Mouse (Mus musculus) cerebellum, adult 18-20 months (tissue): ENCODE measurements around the gene Slc35b2.

ENCODE experiments used
- DNase-seq, 2 experiments: peaks; one replicate each; pipeline ENCODE4 v3.0.0; 2021

Gene Slc35b2

GRCm38 (mm10) chr17:45545278-45545961, 18.3 kb upstream of the Slc35b2 start:
- peak in 1 of 2 experiments; percentile 71 for DNase-seq

GRCm38 (mm10) chr17:45546941-45547340, 16.7 kb upstream of the Slc35b2 start:
- DNase-seq = peak; percentile 77

GRCm38 (mm10) chr17:45547461-45548190, 16.0 kb upstream of the Slc35b2 start:
- DNase-seq = peak; percentile 69 to 78

- DNase-seq = peak; percentile 79 to 82
These were observed 14.8 kb upstream of the Slc35b2 start for GRCm38 (mm10) chr17:45548541-45549512.

GRCm38 (mm10) chr17:45549617-45550181, 14.0 kb upstream of the Slc35b2 start, which contains the start of gene Tmem151b:
TSS of gene Tmem151b (minus strand) at chr17:45549677.
- DNase-seq = peak; percentile 82 to 87

DNA sequence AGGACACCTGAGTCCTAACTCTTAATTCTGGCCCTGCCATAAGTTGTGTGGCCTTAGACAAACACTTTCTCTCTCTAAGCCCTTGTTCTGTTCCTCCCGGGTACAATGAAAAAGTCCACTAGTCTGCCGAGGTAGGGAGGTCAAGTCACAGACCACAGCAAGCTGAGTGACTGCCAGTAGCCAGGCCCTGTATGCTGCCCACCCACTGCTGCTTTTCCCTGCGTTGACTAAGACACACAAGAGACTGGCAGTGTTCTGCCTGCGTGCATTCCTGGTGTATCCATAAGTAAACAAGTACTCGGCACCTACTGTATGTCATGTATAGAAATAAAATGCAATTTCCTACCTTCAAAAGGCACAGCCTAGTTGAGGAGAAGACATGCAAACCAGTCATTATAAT, 13.4 kb upstream of the Slc35b2 start:
- DNase-seq = no peak

DNA sequence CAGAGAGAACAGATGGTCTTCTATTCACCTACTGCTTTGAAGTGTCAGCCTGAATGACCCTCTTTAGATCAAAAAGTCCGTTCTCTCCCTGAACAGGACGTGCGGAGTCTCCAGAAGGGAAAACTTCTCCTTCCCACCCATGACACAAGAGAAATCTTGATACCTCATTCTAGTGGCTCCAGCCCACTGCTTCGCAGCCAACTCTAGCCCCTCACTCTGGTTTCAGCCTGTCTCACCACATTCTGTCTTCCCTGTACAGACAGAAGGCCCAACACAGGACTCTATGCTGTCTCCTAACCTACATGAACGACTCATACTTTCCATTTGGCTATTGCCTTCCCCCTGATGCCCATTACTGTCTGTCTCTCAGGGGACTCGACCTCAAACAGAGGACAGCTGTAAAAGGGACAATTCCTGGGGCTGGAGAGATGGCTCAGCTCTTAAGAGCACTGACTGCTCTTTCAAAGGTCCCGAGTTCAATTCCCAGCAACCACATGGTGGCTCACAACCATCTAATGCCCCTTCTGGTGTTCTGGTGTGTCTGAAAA, 12.4 kb upstream of the Slc35b2 start:
- DNase-seq = no peak

DNA sequence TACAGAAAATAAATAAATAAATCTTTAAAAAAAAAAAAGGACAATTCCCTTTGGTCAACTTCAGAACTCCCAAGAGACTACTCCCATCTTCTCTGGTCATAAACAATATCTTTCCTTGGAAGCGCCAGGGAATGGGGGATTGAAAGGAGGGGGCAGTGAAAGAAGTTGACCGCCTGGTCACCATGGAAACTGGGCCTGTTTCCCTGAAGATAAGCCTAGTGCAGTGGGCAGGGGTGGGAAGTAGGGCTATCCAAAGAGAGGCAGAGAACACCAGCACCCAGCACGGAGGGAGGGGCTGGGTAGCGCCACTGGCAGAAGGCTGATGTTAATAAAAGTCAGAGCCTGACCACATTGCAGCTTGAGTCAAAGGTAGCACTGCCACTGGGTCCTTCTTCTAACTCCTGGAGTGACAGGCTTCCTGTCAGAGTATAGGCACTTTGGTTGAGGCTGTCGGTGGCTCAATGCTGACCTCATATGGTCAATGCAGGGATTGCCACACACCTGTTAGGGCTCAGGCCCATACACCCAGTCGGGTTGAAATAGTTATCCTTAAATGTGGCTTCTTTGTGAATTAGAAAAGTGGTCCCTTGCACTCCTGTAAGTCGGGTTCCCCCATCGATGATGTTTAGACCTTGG, 11.7 kb upstream of the Slc35b2 start:
- peak; percentile 89 to 92 for DNase-seq

DNA sequence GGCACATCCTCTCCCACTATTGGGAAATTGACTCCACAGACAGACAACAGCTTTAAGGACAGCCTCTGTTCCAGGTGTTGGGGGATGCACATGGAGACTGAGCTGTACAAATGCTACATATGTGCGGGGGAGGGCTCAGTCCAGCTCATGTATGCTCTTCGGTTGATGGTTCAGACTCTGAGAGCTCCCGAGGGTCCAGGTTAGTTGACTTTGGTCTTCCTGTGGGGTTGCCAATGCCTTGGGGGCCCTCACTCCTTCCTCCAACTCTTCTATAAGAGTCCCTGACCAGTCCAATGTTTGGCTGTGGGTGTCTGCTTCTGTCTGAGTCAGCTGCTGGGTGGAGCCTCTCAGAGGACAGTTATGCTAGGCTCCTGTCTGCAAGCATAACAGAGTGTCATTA, 10.6 kb upstream of the Slc35b2 start:
- DNase-seq = no peak

- no peak for DNase-seq
These were observed 9.3 kb upstream of the Slc35b2 start for GRCm38 (mm10) chr17:45554420-45554819.

GRCm38 (mm10) chr17:45555452-45556106, 8.1 kb upstream of the Slc35b2 start, which contains the start of gene Nfkbie:
TSS of gene Nfkbie (plus strand) at chr17:45555703.
- peak; percentile 95 for DNase-seq

DNA sequence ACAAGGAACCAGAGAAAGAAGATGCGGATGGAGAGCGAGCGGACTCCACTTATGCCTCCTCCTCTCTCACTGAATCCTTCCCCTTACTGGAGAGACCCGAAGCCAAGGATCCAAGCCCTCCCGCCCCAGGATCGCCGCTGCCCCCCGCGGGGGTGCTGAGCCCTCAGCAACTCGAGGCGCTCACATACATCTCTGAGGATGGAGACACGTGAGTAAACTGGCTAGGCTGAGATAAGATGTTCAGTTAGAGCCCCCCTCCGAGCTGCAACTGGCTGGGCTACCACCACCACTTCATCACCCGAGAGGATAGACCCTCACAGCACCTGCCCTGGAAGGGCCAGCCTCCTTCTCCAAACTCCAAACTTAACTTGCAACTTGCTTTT, 7.6 kb upstream of the Slc35b2 start:
- peak in 1 of 2 experiments; percentile 43 for DNase-seq

DNA sequence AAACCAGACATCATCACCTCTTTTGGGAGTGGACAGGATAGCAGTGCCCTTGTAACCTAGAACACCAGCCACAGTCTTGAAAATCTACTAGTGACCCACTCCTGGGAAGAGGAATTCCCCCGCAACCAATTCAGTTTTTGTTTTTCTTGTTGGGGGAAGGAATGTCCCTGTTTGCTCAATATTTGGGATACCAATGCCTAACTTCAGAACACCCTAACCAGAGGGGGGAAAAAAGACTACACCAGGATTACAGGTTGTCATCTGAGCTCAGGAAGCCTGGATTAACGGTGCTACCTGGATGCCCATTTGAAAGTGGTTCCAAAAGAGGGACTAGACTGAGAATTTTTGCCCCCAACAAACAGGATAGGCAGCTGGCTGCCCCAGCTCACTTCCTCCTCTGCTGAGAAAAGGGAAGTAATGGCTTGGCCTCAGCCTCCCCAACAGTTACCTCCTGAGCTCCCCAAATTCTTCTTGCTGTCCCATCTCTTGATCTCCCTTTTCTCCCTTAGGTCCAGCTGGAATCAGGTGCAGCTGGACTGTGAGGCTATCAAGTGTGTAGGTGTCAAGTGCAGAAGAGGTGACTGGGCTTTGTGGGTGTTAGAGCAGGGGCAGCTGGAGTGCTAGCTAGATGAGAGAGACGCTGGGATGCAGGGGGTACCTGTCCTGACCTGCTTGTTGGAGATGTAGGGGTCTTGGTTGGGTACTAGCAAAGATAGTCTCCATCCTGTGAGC, 7.0 kb upstream of the Slc35b2 start:
- no peak for DNase-seq

DNA sequence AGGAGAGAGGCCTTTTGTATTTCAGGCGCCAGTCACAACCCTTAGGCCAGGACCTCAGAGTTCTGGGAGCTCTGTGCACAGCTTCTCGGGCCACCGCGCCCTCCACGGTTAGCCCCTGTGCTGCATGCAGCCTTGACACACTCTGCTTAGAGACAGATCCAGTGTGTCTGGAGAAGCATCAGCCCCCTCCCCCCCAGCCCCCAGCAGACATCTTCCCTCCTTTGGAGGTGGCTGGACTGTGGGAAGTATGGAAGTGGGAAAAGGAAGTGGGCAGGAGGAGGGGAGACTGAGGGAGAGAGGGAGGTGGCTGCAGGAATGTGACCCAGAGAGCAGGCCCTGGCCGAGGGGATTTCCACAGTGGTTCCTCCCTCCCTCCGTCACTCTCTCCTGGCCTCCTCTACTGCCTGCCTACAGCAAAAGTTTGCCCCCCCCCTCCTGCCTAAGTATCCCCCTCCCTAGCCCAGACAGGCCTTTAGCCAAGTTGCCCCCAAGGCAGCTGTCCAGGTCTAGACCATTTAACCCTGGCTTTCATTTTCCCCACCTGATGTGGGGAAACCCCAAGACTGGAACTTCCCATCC, 6.3 kb upstream of the Slc35b2 start:
- no peak for DNase-seq

- DNase-seq = peak in 1 of 2 experiments; percentile 45
These were observed 5.4 kb upstream of the Slc35b2 start for GRCm38 (mm10) chr17:45557998-45558862.

DNA sequence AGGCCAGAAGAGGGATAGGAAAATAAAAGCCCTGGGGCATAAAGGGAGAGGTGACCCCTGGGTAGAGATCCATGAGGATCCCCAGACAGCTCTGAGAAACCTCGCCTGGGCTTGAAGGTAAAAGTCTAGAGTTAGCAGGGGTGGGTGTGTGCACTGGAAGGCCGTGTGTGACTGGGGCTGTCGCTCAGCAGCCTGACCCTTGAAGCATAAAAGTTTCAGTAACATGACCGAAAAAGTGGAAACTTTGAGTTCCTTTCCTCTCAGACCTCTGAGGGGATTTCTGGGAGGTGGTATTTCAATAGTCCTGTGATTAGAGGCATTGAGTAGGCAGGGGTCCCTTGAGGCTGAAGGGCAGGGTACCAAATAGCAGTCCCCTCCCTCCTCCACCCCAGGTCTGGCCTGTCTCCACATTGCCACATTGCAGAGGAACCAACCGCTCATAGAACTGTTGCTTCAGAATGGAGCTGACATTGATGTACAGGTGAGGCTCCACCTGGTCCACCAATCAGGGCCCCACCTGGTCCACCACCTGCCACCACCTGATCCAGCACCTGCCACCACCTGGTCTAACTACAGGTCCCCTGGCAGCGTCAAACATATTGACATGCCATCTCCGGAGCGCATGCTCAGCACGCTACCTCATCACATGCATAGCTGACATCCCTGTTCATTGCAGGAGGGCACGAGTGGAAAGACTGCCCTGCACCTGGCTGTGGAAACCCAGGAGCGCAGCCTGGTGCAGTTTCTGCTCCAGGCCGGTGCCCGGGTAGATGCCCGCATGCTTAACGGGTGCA, 3.7 kb upstream of the Slc35b2 start:
- DNase-seq = peak; percentile 54 to 55

- DNase-seq = peak in 1 of 2 experiments; percentile 28
These were observed 458 bp upstream of the Slc35b2 start for GRCm38 (mm10) chr17:45563216-45563615.

DNA sequence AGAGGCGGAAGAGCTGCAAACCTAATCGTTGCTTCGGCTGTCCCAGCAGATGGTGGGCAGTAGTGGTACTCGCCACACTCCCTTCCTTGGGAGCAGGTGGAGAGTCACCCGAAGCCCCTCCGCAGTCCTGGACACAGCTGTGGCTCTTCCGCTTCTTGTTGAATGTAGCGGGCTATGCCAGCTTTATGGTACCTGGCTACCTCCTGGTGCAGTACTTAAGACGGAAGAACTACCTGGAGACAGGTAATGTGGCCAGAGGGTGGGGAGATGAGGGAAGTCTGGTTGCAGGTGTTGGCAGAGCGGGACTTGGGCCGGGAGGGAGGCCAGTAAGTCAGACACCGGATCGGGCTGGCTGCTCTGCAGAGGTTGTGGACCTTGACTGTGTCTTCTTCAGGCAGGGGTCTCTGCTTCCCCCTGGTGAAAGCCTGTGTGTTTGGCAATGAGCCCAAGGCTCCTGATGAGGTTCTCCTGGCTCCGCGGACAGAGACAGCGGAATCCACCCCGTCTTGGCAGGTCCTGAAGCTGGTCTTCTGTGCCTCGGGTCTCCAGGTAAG, 934 bp downstream of the Slc35b2 start:
- DNase-seq = peak in 1 of 2 experiments; percentile 39
